Mouse (Mus musculus) megakaryocyte-erythroid progenitor cell, adult 5-6 weeks (primary cell): ENCODE measurements around the gene Olfr435. TPM values are rescaled to one million over a fixed set of nuclear protein-coding genes. Genes with fewer than 3 reads are reported as not detected.
"Not testable (repeated sequence)": the region's sequence is repeated elsewhere in the genome, so short reads cannot be mapped to it uniquely, and the experiment has no call there.

Experiments used
- ATAC-seq: replicated peaks from 2 replicates; pipeline ENCODE4 v1.8.0; 2016; ENCODE audit warnings: mild to moderate bottlenecking, inconsistent platforms; ENCODE audit not compliant: severe bottlenecking, poor library complexity, low FRiP score, low TSS enrichment
- total RNA-seq, 2 experiments: library from RNA; stranded (forward) in 1 of 2; stranded (reverse) in 1 of 2; fragments of 200-1000, 215-1000 nt in 1 of 2; fragments of >200 nt in 1 of 2; fragmentation: Nextera tagmentation in 1 of 2; gene quantifications; 2 replicates each; pipeline ENCODE4 v1.2.3; 2014 to 2017

Olfr435 gene
- total RNA-seq (2014; fragmentation: Nextera tagmentation) (not detected in 2 replicates), total RNA-seq (2017) (not detected in 2 replicates)

- no peak for ATAC-seq
Measured at GRCm38 (mm10) chr6:43196781-43197180, at the start of gene Olfr435. TSS of gene Olfr435 (plus strand) at chr6:43197146.

- no peak for ATAC-seq
Measured at GRCm38 (mm10) chr6:43159502-43159901, 37.4 kb upstream of the Olfr435 start.

- ATAC-seq: no peak
Measured at GRCm38 (mm10) chr6:43162982-43163381, 34.0 kb upstream of the Olfr435 start, which contains the start of gene Olfr437. TSS of gene Olfr437 (plus strand) at chr6:43163282.

GRCm38 (mm10) chr6:43167246-43167645 is 29.7 kb upstream of the Olfr435 start:
- ATAC-seq: no peak

- ATAC-seq: no peak
Measured at GRCm38 (mm10) chr6:43171840-43172239, 25.1 kb upstream of the Olfr435 start, which contains the start of gene Olfr13. TSS of gene Olfr13 (plus strand) at chr6:43172140.

- ATAC-seq: no peak
Measured at GRCm38 (mm10) chr6:43178129-43178528, 18.8 kb upstream of the Olfr435 start.

- ATAC-seq: no peak
Measured at GRCm38 (mm10) chr6:43178584-43179501, 18.1 kb upstream of the Olfr435 start.

- ATAC-seq: no peak
Measured at GRCm38 (mm10) chr6:43190986-43191385, 6.0 kb upstream of the Olfr435 start.

- ATAC-seq: no peak
Measured at GRCm38 (mm10) chr6:43198094-43198493, 1.1 kb downstream of the Olfr435 start.

GRCm38 (mm10) chr6:43202786-43203185 is 5.8 kb downstream of the Olfr435 start:
- no peak for ATAC-seq

GRCm38 (mm10) chr6:43205355-43205754 is 8.4 kb downstream of the Olfr435 start:
- no peak for ATAC-seq

GRCm38 (mm10) chr6:43212873-43213272 is 15.9 kb downstream of the Olfr435 start, which contains the start of gene Olfr434:
TSS of gene Olfr434 (plus strand) at chr6:43213021.
- ATAC-seq: not testable (repeated sequence)

- ATAC-seq: not testable (repeated sequence)
Measured at GRCm38 (mm10) chr6:43231255-43231654, 34.3 kb downstream of the Olfr435 start, which contains the start of gene Olfr47. TSS of gene Olfr47 (plus strand) at chr6:43231529.

- no peak for ATAC-seq
Measured at GRCm38 (mm10) chr6:43242061-43242460, 45.1 kb downstream of the Olfr435 start.

GRCm38 (mm10) chr6:43247396-43247795 is 50.5 kb downstream of the Olfr435 start:
- ATAC-seq: no peak

- no peak for ATAC-seq
Measured at GRCm38 (mm10) chr6:43252994-43253393, 56.0 kb downstream of the Olfr435 start.

Other genes with a start within 250 kb of the Olfr435 start
- not detected in 2 replicates for gene Olfr444, start 248.1 kb upstream of the Olfr435 start, total RNA-seq (2014; fragmentation: Nextera tagmentation)
- not detected in 2 replicates for gene Olfr444, start 248.1 kb upstream of the Olfr435 start, total RNA-seq (2017)
- gene Olfr441, start 90.8 kb upstream of the Olfr435 start, total RNA-seq (2014; fragmentation: Nextera tagmentation): not detected in 2 replicates
- gene Olfr441, start 90.8 kb upstream of the Olfr435 start, total RNA-seq (2017): not detected in 2 replicates
- gene Olfr237-ps1, start 50.6 kb upstream of the Olfr435 start, total RNA-seq (2014; fragmentation: Nextera tagmentation): not detected in 2 replicates
- gene Olfr237-ps1, start 50.6 kb upstream of the Olfr435 start, total RNA-seq (2017): not detected in 2 replicates
- not detected in 2 replicates for gene Olfr437, start 33.9 kb upstream of the Olfr435 start, total RNA-seq (2014; fragmentation: Nextera tagmentation)
- gene Olfr437, start 33.9 kb upstream of the Olfr435 start, total RNA-seq (2017): not detected in 2 replicates
- gene Olfr13, start 25.0 kb upstream of the Olfr435 start, total RNA-seq (2014; fragmentation: Nextera tagmentation): not detected in 2 replicates
- gene Olfr13, start 25.0 kb upstream of the Olfr435 start, total RNA-seq (2017): not detected in 2 replicates
- not detected in 2 replicates for gene Olfr434, start 15.9 kb downstream of the Olfr435 start, total RNA-seq (2014; fragmentation: Nextera tagmentation)
- not detected in 2 replicates for gene Olfr434, start 15.9 kb downstream of the Olfr435 start, total RNA-seq (2017)
- gene Olfr47, start 34.4 kb downstream of the Olfr435 start, total RNA-seq (2014; fragmentation: Nextera tagmentation): not detected in 2 replicates
- not detected in 2 replicates for gene Olfr47, start 34.4 kb downstream of the Olfr435 start, total RNA-seq (2017)
- gene Arhgef5, start 68.4 kb downstream of the Olfr435 start, total RNA-seq (2014; fragmentation: Nextera tagmentation): 1.9 and 2.4 TPM in 2 replicates
- 0.89 and 1.3 TPM in 2 replicates for gene Arhgef5, start 68.4 kb downstream of the Olfr435 start, total RNA-seq (2017)
- not detected in 2 replicates for gene Nobox, start 112.4 kb downstream of the Olfr435 start, total RNA-seq (2014; fragmentation: Nextera tagmentation)
- not detected in 2 replicates for gene Nobox, start 112.4 kb downstream of the Olfr435 start, total RNA-seq (2017)